Mouse (Mus musculus) megakaryocyte, embryonic 14.5 days (primary cell): Measurements from ENCODE around the gene Notch1.

Source experiments
- FLI1 ChIP-seq: IDR thresholded peaks from 2 replicates; pipeline ENCODE4 v1.6.1; 2012; ENCODE audit warnings: low read length, inconsistent platforms, mixed read lengths
- GATA1 ChIP-seq: IDR thresholded peaks from 3 replicates; pipeline ENCODE4 v1.6.1; 2012; ENCODE audit warnings: mixed read lengths, low read length, inconsistent platforms, borderline replicate concordance

GRCm38 (mm10) chr2:26475505-26476430 is 40.7 kb downstream of the Notch1 start:
- TF ChIP-seq GATA1 (no peak), FLI1 (no peak)
